Mouse (Mus musculus) thymus, adult 2 months (tissue): Measurements from ENCODE around the gene C2cd4a. TPM values are rescaled to one million over a fixed set of nuclear protein-coding genes. Genes with fewer than 3 reads are reported as not detected.

Source experiments
- DNase-seq: peaks from one replicate; pipeline ENCODE4 v3.0.0; 2021
- H3K27ac ChIP-seq: fragments of 200-500 bp; 2 replicates; pipeline ENCODE4 v1.5.1; 2012; ENCODE audit warnings: low read length, control low read depth; ENCODE audit not compliant: control insufficient read depth, insufficient read depth
- H3K27me3 ChIP-seq: fragments of 200-500 bp; 2 replicates; pipeline ENCODE4 v1.6.1; 2012; ENCODE audit warnings: mild to moderate bottlenecking, low read length, moderate library complexity, mixed read lengths; ENCODE audit not compliant: control insufficient read depth, insufficient read depth
- H3K36me3 ChIP-seq: fragments of 200-500 bp; 2 replicates; pipeline ENCODE4 v1.6.1; 2012; ENCODE audit warnings: mild to moderate bottlenecking, low read length, moderate library complexity; ENCODE audit not compliant: control insufficient read depth, insufficient read depth
- H3K4me1 ChIP-seq: fragments of 200-500 bp; replicated peaks from 2 replicates; pipeline ENCODE4 v1.6.1; 2012; ENCODE audit warnings: low read length; ENCODE audit not compliant: control insufficient read depth, insufficient read depth
- H3K4me3 ChIP-seq: fragments of 200-500 bp; 2 replicates; pipeline ENCODE4 v1.5.1; 2012; ENCODE audit warnings: mild to moderate bottlenecking, low read length, control low read depth, moderate library complexity; ENCODE audit not compliant: control insufficient read depth, insufficient read depth
- CTCF ChIP-seq: fragments of 200-500 bp; IDR thresholded peaks from 2 replicates; pipeline ENCODE4 v1.5.1; 2012; ENCODE audit warnings: mild to moderate bottlenecking, control low read depth, low read length, moderate library complexity, borderline replicate concordance; ENCODE audit not compliant: control insufficient read depth, poor library complexity, insufficient read depth; ENCODE audit errors: extremely low read depth
- POLR2A ChIP-seq: fragments of 200-500 bp; IDR thresholded peaks from 2 replicates; pipeline ENCODE4 v1.6.1; 2012; ENCODE audit warnings: mild to moderate bottlenecking, low read length, control low read depth, moderate library complexity; ENCODE audit not compliant: control insufficient read depth, poor library complexity, insufficient read depth; ENCODE audit errors: extremely low read depth
- WGBS: fragments of 180-500 bp; shearing (Covaris S2); methylation state at CpG from one replicate; pipeline ENCODE4 v1.1.7; 2018; 5-methylcytosine and 5-hydroxymethylcytosine counted together
- polyA plus RNA-seq: library from polyadenylated mRNA; depleted of rRNA; stranded (reverse); fragments of >200 nt; gene quantifications from 2 replicates; pipeline ENCODE4 v1.2.3, GENCODE M21; 2012

Gene C2cd4a
- polyA plus RNA-seq, 1 experiment: 0.46 TPM

DNA sequence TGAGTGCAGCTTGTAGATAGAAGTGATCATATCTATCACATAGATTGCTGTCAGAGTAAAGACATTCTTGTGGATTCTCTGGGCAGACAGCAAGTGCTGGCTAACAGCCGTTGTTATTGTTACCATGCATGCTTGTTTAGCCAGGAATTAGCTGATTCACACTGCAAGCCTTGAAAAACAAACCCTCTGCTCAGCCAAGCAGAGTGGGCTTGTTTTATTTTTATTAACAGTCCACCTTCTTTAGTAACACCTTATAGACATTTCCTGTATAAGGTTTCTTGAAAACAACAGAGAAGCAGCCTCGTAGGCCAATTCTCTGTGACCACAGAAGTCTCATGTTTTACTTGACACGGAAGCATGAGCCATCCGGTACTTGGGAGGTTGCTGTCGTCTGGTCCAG, 2.4 kb upstream of the C2cd4a start:
- Histone ChIP-seq H3K27me3 (no peaks in the 10 kb centered on the region; the same call in 1 of the 2 replicates), H3K36me3 (no peaks in the 10 kb centered on the region), H3K27ac (no peak overlapping the region), H3K4me1 (no peaks in the 10 kb centered on the region; the same call in 1 of the 2 replicates), H3K4me3 (no peak overlapping the region)
- TF ChIP-seq POLR2A (no peak), CTCF (no peak)
- no peak for DNase-seq
- 74% methylated on average over 5 of the region's 5 CpGs for WGBS

DNA sequence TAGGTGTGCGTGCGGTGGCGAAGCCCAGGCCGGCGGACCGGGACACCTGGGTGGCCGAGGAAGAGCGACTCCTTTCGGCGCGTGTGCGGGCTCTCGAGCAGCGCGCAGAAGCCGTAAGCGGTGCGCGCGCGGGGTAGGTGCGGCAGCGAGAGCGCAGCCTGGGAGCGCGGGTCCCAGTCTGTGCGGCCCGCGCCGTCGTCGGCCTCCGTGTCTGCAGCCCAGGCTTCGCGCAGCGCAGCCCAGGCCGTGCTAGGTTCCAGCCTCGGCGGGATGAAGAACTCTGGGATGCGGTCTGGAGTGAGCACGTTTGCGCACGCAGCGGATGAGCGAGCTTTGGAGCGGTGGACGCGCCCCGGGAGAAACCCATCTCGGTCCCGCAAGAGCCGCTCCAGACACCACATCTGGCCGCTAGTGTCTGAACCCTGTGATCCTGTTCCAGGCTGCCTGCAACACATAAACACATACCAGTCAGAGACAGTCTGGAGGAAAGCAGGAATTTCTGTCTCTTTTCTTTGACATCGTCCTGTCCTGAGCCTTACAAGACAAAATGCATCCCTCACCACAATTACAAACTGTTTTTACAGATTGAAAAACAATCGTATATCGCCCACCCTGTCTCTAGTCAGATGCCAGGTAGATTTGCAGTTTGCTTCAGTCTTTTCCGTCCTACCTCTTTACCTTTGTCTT, 628 bp downstream of the C2cd4a start:
- H3K4me3 ChIP-seq: peak overlapping the region; percentile 28
- TF ChIP-seq CTCF (no peak), POLR2A (no peak)
- H3K36me3 ChIP-seq: no peaks in the 10 kb centered on the region
- no peak for DNase-seq
- H3K27me3 ChIP-seq: no peaks in the 10 kb centered on the region; the same call in 1 of the 2 replicates
- H3K4me1 ChIP-seq: no peaks in the 10 kb centered on the region; the same call in 1 of the 2 replicates
- H3K27ac ChIP-seq: no peak overlapping the region
- WGBS: 4% methylated on average over 57 of the region's 57 CpGs

DNA sequence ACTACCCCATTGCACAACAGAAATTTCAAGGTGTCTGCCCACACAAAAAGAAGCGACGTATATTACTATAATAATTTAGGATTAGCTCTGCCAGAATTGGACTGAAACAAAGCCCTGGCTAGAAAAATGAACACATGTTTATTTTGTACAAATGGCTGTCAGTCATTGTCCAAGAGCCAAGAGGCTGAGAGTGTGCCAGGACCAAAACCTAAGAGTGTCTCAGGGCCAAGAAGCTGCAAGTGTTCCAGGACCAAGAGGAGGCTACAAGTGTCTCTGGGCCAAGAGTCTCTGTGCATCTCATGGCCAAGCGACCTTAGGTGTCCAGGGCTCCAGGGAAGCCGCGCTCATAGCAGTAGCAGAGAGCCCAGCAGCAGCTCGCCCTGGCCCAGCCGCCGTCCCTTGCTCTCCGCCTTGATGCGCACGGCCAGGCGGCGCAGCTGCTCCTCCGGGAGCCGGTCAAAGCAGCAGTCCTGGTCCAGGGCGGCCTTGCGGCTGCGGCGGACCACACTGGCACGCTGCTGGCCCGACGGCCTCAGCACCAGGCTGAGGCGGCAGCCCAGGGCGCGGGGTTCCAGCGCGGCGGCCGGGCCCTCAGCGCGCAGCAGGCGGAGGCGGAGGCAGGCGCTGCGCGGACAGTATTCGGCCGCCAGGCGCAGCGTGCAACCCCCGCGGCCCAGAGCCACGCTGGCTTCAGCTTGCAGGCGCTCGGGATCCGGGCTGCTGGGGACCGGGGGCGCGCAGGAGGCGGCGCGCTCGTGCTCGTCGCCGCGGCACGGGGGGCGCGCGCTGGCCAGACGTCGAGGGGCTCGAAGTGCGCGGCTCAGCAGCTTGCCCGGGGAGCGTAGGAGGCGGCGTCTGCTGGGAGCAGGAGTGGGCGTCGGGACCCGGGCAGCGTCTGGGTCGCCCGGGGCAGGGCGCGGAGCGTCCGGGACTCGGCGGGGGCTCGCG, 1.4 kb downstream of the C2cd4a start:
- 6% methylated on average over 81 of the region's 84 CpGs for WGBS
- no peak overlapping the region for H3K27ac ChIP-seq
- DNase-seq: no peak
- TF ChIP-seq CTCF (no peak), POLR2A (no peak)
- peak overlapping the region; percentile 28 for H3K4me3 ChIP-seq
- H3K27me3 ChIP-seq: no peaks in the 10 kb centered on the region; the same call in 1 of the 2 replicates
- H3K4me1 ChIP-seq: no peaks in the 10 kb centered on the region; the same call in 1 of the 2 replicates
- H3K36me3 ChIP-seq: no peaks in the 10 kb centered on the region

DNA sequence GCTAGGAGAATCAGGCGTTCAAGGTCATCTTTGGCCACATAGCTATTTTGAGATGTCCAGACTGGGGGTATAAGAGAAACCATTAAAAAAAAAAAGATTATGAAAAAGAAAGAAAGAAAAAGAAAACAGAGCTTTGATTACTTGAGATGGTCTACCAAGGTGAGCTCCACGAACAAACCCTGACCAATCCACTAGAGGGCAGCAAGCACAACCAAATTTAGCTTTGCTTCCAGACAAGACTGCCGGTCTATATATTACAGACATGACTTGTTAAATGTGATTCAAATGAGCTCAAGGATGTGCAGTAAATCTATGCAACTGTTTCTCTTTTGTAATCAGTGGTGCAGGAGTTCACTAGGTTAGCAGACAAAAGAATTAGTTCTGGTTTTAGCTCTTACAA, 3.9 kb downstream of the C2cd4a start:
- TF ChIP-seq POLR2A: no peak
- no peak for TF ChIP-seq CTCF
- H3K27me3 ChIP-seq: no peaks in the 10 kb centered on the region; the same call in 1 of the 2 replicates
- no peaks in the 10 kb centered on the region; the same call in 1 of the 2 replicates for H3K4me1 ChIP-seq
- DNase-seq: peak; percentile 68
- H3K27ac ChIP-seq: no peak overlapping the region
- H3K36me3 ChIP-seq: no peaks in the 10 kb centered on the region
- WGBS: 12% methylated on average over 3 of the region's 3 CpGs
- no peak overlapping the region for H3K4me3 ChIP-seq

DNA sequence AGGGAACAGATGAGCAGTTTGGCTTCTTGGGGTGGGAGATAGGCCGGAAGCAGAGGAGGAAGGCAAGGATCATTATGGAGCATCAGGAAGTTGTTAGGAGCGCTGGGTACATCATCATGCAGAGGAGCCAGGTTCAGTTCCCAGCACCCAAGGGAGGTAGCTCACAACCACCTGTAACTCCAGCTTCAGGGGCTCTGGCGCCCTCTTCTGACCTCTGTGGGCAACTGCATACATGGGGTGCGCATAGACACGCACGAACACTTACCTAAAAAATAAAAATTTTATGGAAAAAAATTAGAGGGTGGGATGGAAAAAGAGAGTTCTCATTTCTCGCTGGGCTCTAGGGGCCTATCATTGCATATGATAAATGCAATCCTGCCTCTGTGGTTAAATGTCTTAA, 6.6 kb downstream of the C2cd4a start:
- no peak for DNase-seq
- TF ChIP-seq POLR2A (no peak), CTCF (no peak)
- 94% methylated on average over 7 of the region's 7 CpGs for WGBS

DNA sequence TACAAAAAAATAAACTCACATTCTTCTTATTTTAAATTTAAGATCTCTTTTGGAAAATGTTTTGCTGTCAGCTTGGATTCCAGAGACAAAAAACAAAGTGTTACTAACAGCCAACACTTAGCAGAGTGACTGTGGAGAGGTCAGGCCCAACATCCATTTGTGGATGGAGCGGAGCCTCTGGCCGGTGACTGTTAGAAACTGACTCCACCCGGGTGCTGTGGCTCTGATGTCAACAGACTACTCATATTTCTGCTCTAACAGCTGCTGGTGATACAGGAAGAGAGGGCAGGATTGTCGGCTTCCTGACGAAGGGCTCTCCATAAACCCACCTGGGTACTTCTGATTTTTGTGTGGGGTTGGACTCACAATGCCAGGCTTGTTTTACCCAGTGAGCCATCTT, 9.0 kb downstream of the C2cd4a start:
- TF ChIP-seq CTCF (no peak), POLR2A (no peak)
- Histone ChIP-seq H3K27ac (no peak overlapping the region), H3K4me3 (no peak overlapping the region), H3K27me3 (no peaks in the 10 kb centered on the region), H3K4me1 (no peaks in the 10 kb centered on the region), H3K36me3 (no peaks in the 10 kb centered on the region)
- DNase-seq: no peak
- WGBS: 33% methylated on average over 5 of the region's 5 CpGs

More for the DNA sequence above, 6.6 kb downstream of the C2cd4a start:
- Histone ChIP-seq H3K27me3 (no peaks in the 10 kb centered on the region; the same call in 1 of the 2 replicates), H3K4me3 (no peak overlapping the region), H3K36me3 (no peaks in the 10 kb centered on the region), H3K27ac (no peak overlapping the region), H3K4me1 (no peaks in the 10 kb centered on the region)
